In genomic region chr7:19604606-19605214, GRCm38 (mm10) we compare ENCODE assay signal across 7 mouse cellular contexts. TPM values are rescaled to one million over a fixed set of nuclear protein-coding genes. Genes with fewer than 3 reads are reported as not detected.
DNase-seq lines count a peak whose midpoint lies in the region; ATAC-seq and TF ChIP-seq lines count a peak whose summit lies in the region.
"Not testable (repeated sequence)": the region's sequence is repeated elsewhere in the genome, so short reads cannot be mapped to it uniquely, and the experiment has no call there.

No protein-coding gene starts in this region.

- peaks cover 0 to 12% of the 10 kb centered on the region in 2 experiments for H3K36me3 ChIP-seq in MEL (ENCODE audit: control insufficient read depth in 1 of 2, insufficient read depth in 2 of 2, low read length in 2 of 2)
- H3K36me3 ChIP-seq in erythroblast, embryonic 14.5 days (ENCODE audit: control insufficient read depth), result peaks cover 32% of the 10 kb centered on the region
- H3K36me3 ChIP-seq in heart, embryonic 12.5 days, result peaks cover 31% of the 10 kb centered on the region
- peaks cover 15% of the 10 kb centered on the region for H3K36me3 ChIP-seq in hindbrain, postnatal 0 days (ENCODE audit: insufficient read depth, low read length)
- not testable (repeated sequence) for H3K36me3 ChIP-seq in limb, embryonic 11.5 days (ENCODE audit: control insufficient read depth, insufficient read depth, low read length); myocyte (ENCODE audit: control insufficient read depth, insufficient read depth)
- peaks cover 25% of the 10 kb centered on the region for H3K36me3 ChIP-seq in lung, embryonic 15.5 days

- peaks cover 23% of the 10 kb centered on the region for H3K79me2 ChIP-seq in MEL (ENCODE audit: control insufficient read depth, insufficient read depth, low read length, poor library complexity)
- peaks cover 32% of the 10 kb centered on the region for H3K79me2 ChIP-seq in myocyte (ENCODE audit: control insufficient read depth, insufficient read depth)

- not testable (repeated sequence) for DNase-seq in MEL (ENCODE audit: low read depth, low spot score); hindbrain, postnatal 0 days (ENCODE audit: low spot score); limb, embryonic 11.5 days (ENCODE audit: low spot score)

- not testable (repeated sequence) for TF ChIP-seq CTCF in MEL (IDR thresholded peaks at IDR 0.05 in 2 of 3, conservative IDR thresholded peaks at IDR 0.05 in 1 of 3; ENCODE audit: control insufficient read depth in 1 of 3, insufficient read depth in 1 of 3, low read depth in 2 of 3, low read length in 3 of 3, poor library complexity in 1 of 3, severe bottlenecking in 1 of 3); hindbrain, postnatal 0 days (IDR thresholded peaks at IDR 0.05; ENCODE audit: low read depth)

- H3K4me2 ChIP-seq in heart, embryonic 12.5 days, result peak overlapping the region; percentile 89
- peak overlapping the region; percentile 94 for H3K4me2 ChIP-seq in hindbrain, postnatal 0 days (ENCODE audit: low read depth, low read length)
- H3K4me2 ChIP-seq in limb, embryonic 11.5 days (ENCODE audit: low read depth, severe bottlenecking), result peak overlapping the region; percentile 84
- H3K4me2 ChIP-seq in lung, embryonic 15.5 days, result peak overlapping the region; percentile 83
- H3K4me2 ChIP-seq in myocyte (ENCODE audit: low read depth), result peak overlapping the region; percentile 48

- not testable (repeated sequence) for H3K27me3 ChIP-seq in MEL (ENCODE audit: control insufficient read depth in 1 of 2, insufficient read depth in 2 of 2, low read length in 2 of 2); erythroblast, embryonic 14.5 days (ENCODE audit: control insufficient read depth); heart, embryonic 12.5 days (replicated peaks); hindbrain, postnatal 0 days (ENCODE audit: insufficient read depth, low read length); limb, embryonic 11.5 days (ENCODE audit: control insufficient read depth, insufficient read depth, low read length); lung, embryonic 15.5 days; myocyte (ENCODE audit: control insufficient read depth, insufficient read depth, insufficient read length)

- not testable (repeated sequence) for TF ChIP-seq EP300 in MEL (IDR thresholded peaks at IDR 0.05; ENCODE audit: low read depth in 1 of 2, low read length in 2 of 2)

- peak overlapping the region; percentile 72 for H3ac ChIP-seq in myocyte (ENCODE audit: control insufficient read depth, insufficient read length)

- H3K9me3 ChIP-seq in MEL (replicated peaks; ENCODE audit: insufficient read depth, low read length); erythroblast, embryonic 14.5 days (ENCODE audit: control insufficient read depth, low read length); heart, embryonic 12.5 days (replicated peaks); hindbrain, postnatal 0 days (ENCODE audit: low read length); limb, embryonic 11.5 days (ENCODE audit: control insufficient read depth, low read length); lung, embryonic 15.5 days: not testable (repeated sequence)

- H3K4me1 ChIP-seq in MEL (ENCODE audit: control insufficient read depth in 1 of 2, insufficient read depth in 2 of 2, low read length in 2 of 2), result peaks cover 2 to 11% of the 10 kb centered on the region in 2 experiments; a peak in 1 of 4 replicates
- H3K4me1 ChIP-seq in erythroblast, embryonic 14.5 days (ENCODE audit: control insufficient read depth), result peaks cover 46% of the 10 kb centered on the region
- peaks cover 33% of the 10 kb centered on the region for H3K4me1 ChIP-seq in heart, embryonic 12.5 days (replicated peaks)
- peaks cover 16% of the 10 kb centered on the region for H3K4me1 ChIP-seq in hindbrain, postnatal 0 days (ENCODE audit: insufficient read depth, low read length)
- H3K4me1 ChIP-seq in limb, embryonic 11.5 days (ENCODE audit: control insufficient read depth, insufficient read depth, low read length), result peaks cover 11% of the 10 kb centered on the region
- H3K4me1 ChIP-seq in lung, embryonic 15.5 days, result peaks cover 19% of the 10 kb centered on the region

- ATAC-seq in heart, embryonic 12.5 days (ENCODE audit: insufficient number of reproducible peaks, low FRiP score); lung, embryonic 15.5 days (ENCODE audit: borderline replicate concordance, extremely low read depth, low FRiP score, low TSS enrichment): not testable (repeated sequence)
- ATAC-seq in hindbrain, postnatal 0 days, result peak; percentile 8; the same call in 1 of the 2 replicates
- ATAC-seq in limb, embryonic 11.5 days (ENCODE audit: insufficient number of reproducible peaks, low FRiP score, low TSS enrichment, low read depth), result peak; percentile 18

- H3K9ac ChIP-seq in MEL (ENCODE audit: control insufficient read depth, low read depth, low read length, poor library complexity, severe bottlenecking), result peak overlapping the region; percentile 56
- H3K9ac ChIP-seq in heart, embryonic 12.5 days; limb, embryonic 11.5 days (ENCODE audit: low read length); lung, embryonic 15.5 days: not testable (repeated sequence)
- peak overlapping the region; percentile 99 for H3K9ac ChIP-seq in hindbrain, postnatal 0 days (replicated peaks; ENCODE audit: low read length)

- peak overlapping the region; percentile 33 to 44; a peak in 2 of 4 replicates for H3K4me3 ChIP-seq in MEL (ENCODE audit: control insufficient read depth in 1 of 2, insufficient read depth in 1 of 2, low read depth in 2 of 2, low read length in 2 of 2)
- H3K4me3 ChIP-seq in erythroblast, embryonic 14.5 days (replicated peaks), result peak overlapping the region; percentile 70
- H3K4me3 ChIP-seq in heart, embryonic 12.5 days, result peak overlapping the region; percentile 94
- H3K4me3 ChIP-seq in hindbrain, postnatal 0 days (ENCODE audit: low read length), result peak overlapping the region; percentile 80
- H3K4me3 ChIP-seq in limb, embryonic 11.5 days (ENCODE audit: low read depth, low read length), result peak overlapping the region; percentile 94
- H3K4me3 ChIP-seq in lung, embryonic 15.5 days, result peak overlapping the region; percentile 97
- H3K4me3 ChIP-seq in myocyte, result peak overlapping the region; percentile 69

- H3K27ac ChIP-seq in MEL (ENCODE audit: control insufficient read depth, low read depth, low read length), result peak overlapping the region; percentile 71
- not testable (repeated sequence) for H3K27ac ChIP-seq in heart, embryonic 12.5 days (ENCODE audit: poor library complexity, severe bottlenecking); limb, embryonic 11.5 days (replicated peaks; ENCODE audit: low read depth, low read length)
- peak overlapping the region; percentile 82; the same call in 1 of the 2 replicates for H3K27ac ChIP-seq in hindbrain, postnatal 0 days
- 0 out of 2 replicates have a peak overlapping the region, but pooled peaks have one; percentile 50 for H3K27ac ChIP-seq in lung, embryonic 15.5 days

- WGBS in heart, embryonic 12.5 days, result 58% methylated on average over 10 of the region's 10 CpGs
- 59% methylated on average over 10 of the region's 10 CpGs for WGBS in hindbrain, postnatal 0 days
- WGBS in limb, embryonic 11.5 days, result 59% methylated on average over 10 of the region's 10 CpGs
- 57% methylated on average over 10 of the region's 10 CpGs for WGBS in lung, embryonic 15.5 days

- not testable (repeated sequence) for TF ChIP-seq RAD21 in MEL (IDR thresholded peaks at IDR 0.05; ENCODE audit: low read depth, low read length)

- peak in 1 of 2 experiments; percentile 28; a peak in 1 of 4 replicates for TF ChIP-seq POLR2A in MEL (IDR thresholded peaks at IDR 0.05; ENCODE audit: control insufficient read depth in 1 of 2, insufficient read depth in 1 of 2, low read depth in 1 of 2, low read length in 2 of 2, poor library complexity in 1 of 2)
- TF ChIP-seq POLR2A in myocyte (IDR thresholded peaks at IDR 0.05; ENCODE audit: insufficient read length, low read depth), result not testable (repeated sequence)

RNA-seq across cellular contexts. Expression of gene Clasrp, which starts 0.4 kb away (rescaled TPM):
- 29.9 and 31.1 TPM in 2 replicates for total RNA-seq in MEL (2012; rRNA removed)
- 10 to 100 TPM in 1 of 2 experiments, not detected in 1; 62.2 TPM for polyA plus RNA-seq in MEL (2012; ENCODE audit: insufficient read depth in 1 of 2, insufficient read length in 2 of 2, low read depth in 1 of 2, low replicate concordance in 2 of 2, missing spikeins in 1 of 2)
- polyA plus RNA-seq in erythroblast, embryonic 14.5 days (2012), result 10.2 and 11.9 TPM in 2 replicates
- polyA plus RNA-seq in heart, embryonic 12.5 days (2016; fragmentation: Nextera tagmentation; extraction: Ambion mirVana), result 37.1 and 40.6 TPM in 2 replicates
- total RNA-seq in hindbrain, postnatal 0 days (2014; rRNA removed), result 67.0 and 90.9 TPM in 2 replicates
- 70.3 and 77.5 TPM in 2 replicates for polyA plus RNA-seq in hindbrain, postnatal 0 days (2015; fragmentation: Nextera tagmentation; extraction: Ambion mirVana)
- polyA plus RNA-seq in limb, embryonic 11.5 days (2014; fragmentation: Nextera tagmentation; extraction: Ambion mirVana), result 55.9 and 61.5 TPM in 2 replicates
- polyA plus RNA-seq in lung, embryonic 15.5 days (2015; fragmentation: Nextera tagmentation; extraction: Ambion mirVana), result 46.4 and 51.4 TPM in 2 replicates
- 14.8 TPM for polyA plus RNA-seq in myocyte (2012; fragmentation: generic; extraction: Trizol)

RNA-seq across cellular contexts. Expression of gene Relb, which starts 24.5 kb away (rescaled TPM):
- 4.6 and 6.2 TPM in 2 replicates for total RNA-seq in MEL (2012; rRNA removed)
- polyA plus RNA-seq in MEL (2012; ENCODE audit: insufficient read depth in 1 of 2, insufficient read length in 2 of 2, low read depth in 1 of 2, low replicate concordance in 2 of 2, missing spikeins in 1 of 2), result 1 to 10 TPM in 1 of 2 experiments, not detected in 1; 7.7 TPM
- polyA plus RNA-seq in erythroblast, embryonic 14.5 days (2012), result 0.32 and 0.48 TPM in 2 replicates
- polyA plus RNA-seq in heart, embryonic 12.5 days (2016; fragmentation: Nextera tagmentation; extraction: Ambion mirVana), result 4.6 and 4.7 TPM in 2 replicates
- 9.2 and 10.2 TPM in 2 replicates for total RNA-seq in hindbrain, postnatal 0 days (2014; rRNA removed)
- polyA plus RNA-seq in hindbrain, postnatal 0 days (2015; fragmentation: Nextera tagmentation; extraction: Ambion mirVana), result 6.5 and 6.9 TPM in 2 replicates
- 4.7 and 5.3 TPM in 2 replicates for polyA plus RNA-seq in limb, embryonic 11.5 days (2014; fragmentation: Nextera tagmentation; extraction: Ambion mirVana)
- polyA plus RNA-seq in lung, embryonic 15.5 days (2015; fragmentation: Nextera tagmentation; extraction: Ambion mirVana), result 6.8 and 8.8 TPM in 2 replicates
- 25.7 TPM for polyA plus RNA-seq in myocyte (2012; fragmentation: generic; extraction: Trizol)

RNA-seq across cellular contexts. Expression of gene Gemin7, which starts 27.3 kb away (rescaled TPM):
- 49.6 and 58.0 TPM in 2 replicates for total RNA-seq in MEL (2012; rRNA removed)
- polyA plus RNA-seq in MEL (2012; ENCODE audit: insufficient read depth in 1 of 2, insufficient read length in 2 of 2, low read depth in 1 of 2, low replicate concordance in 2 of 2, missing spikeins in 1 of 2), result 10 to 100 TPM in 1 of 2 experiments, not detected in 1; 78.7 TPM
- polyA plus RNA-seq in erythroblast, embryonic 14.5 days (2012), result 12.9 and 13.5 TPM in 2 replicates
- 118 and 121 TPM in 2 replicates for polyA plus RNA-seq in heart, embryonic 12.5 days (2016; fragmentation: Nextera tagmentation; extraction: Ambion mirVana)
- total RNA-seq in hindbrain, postnatal 0 days (2014; rRNA removed), result 60.0 and 61.7 TPM in 2 replicates
- polyA plus RNA-seq in hindbrain, postnatal 0 days (2015; fragmentation: Nextera tagmentation; extraction: Ambion mirVana), result 153 and 162 TPM in 2 replicates
- 183 and 185 TPM in 2 replicates for polyA plus RNA-seq in limb, embryonic 11.5 days (2014; fragmentation: Nextera tagmentation; extraction: Ambion mirVana)
- polyA plus RNA-seq in lung, embryonic 15.5 days (2015; fragmentation: Nextera tagmentation; extraction: Ambion mirVana), result 164 and 183 TPM in 2 replicates
- polyA plus RNA-seq in myocyte (2012; fragmentation: generic; extraction: Trizol), result 89.8 TPM

RNA-seq across cellular contexts. Expression of gene Zfp296, which starts 27.6 kb away (rescaled TPM):
- 2.9 and 3.3 TPM in 2 replicates for total RNA-seq in MEL (2012; rRNA removed)
- 1 to 10 TPM in 1 of 2 experiments, not detected in 1; 7.8 TPM for polyA plus RNA-seq in MEL (2012; ENCODE audit: insufficient read depth in 1 of 2, insufficient read length in 2 of 2, low read depth in 1 of 2, low replicate concordance in 2 of 2, missing spikeins in 1 of 2)
- polyA plus RNA-seq in erythroblast, embryonic 14.5 days (2012), result 0.14 and 0.16 TPM in 2 replicates
- polyA plus RNA-seq in heart, embryonic 12.5 days (2016; fragmentation: Nextera tagmentation; extraction: Ambion mirVana), result 0.32 and 0.36 TPM in 2 replicates
- 0.25 TPM in 1 of 2 replicates, not detected in the other for total RNA-seq in hindbrain, postnatal 0 days (2014; rRNA removed)
- not detected in 2 replicates for polyA plus RNA-seq in hindbrain, postnatal 0 days (2015; fragmentation: Nextera tagmentation; extraction: Ambion mirVana)
- polyA plus RNA-seq in limb, embryonic 11.5 days (2014; fragmentation: Nextera tagmentation; extraction: Ambion mirVana), result 0.21 and 0.52 TPM in 2 replicates
- 0.50 and 0.54 TPM in 2 replicates for polyA plus RNA-seq in lung, embryonic 15.5 days (2015; fragmentation: Nextera tagmentation; extraction: Ambion mirVana)
- 1.5 TPM for polyA plus RNA-seq in myocyte (2012; fragmentation: generic; extraction: Trizol)

RNA-seq across cellular contexts. Expression of gene Ppp1r37, which starts 41.8 kb away (rescaled TPM):
- 10.0 and 13.6 TPM in 2 replicates for total RNA-seq in MEL (2012; rRNA removed)
- polyA plus RNA-seq in MEL (2012; ENCODE audit: insufficient read depth in 1 of 2, insufficient read length in 2 of 2, low read depth in 1 of 2, low replicate concordance in 2 of 2, missing spikeins in 1 of 2) (10 to 100 TPM in 1 of 2 experiments, not detected in 1; 29.0 TPM), myocyte (2012; fragmentation: generic; extraction: Trizol) (48.4 TPM)
- 26.4 and 32.4 TPM in 2 replicates for polyA plus RNA-seq in erythroblast, embryonic 14.5 days (2012)
- 26.2 and 26.5 TPM in 2 replicates for polyA plus RNA-seq in heart, embryonic 12.5 days (2016; fragmentation: Nextera tagmentation; extraction: Ambion mirVana)
- 125 and 128 TPM in 2 replicates for total RNA-seq in hindbrain, postnatal 0 days (2014; rRNA removed)
- polyA plus RNA-seq in hindbrain, postnatal 0 days (2015; fragmentation: Nextera tagmentation; extraction: Ambion mirVana), result 27.0 and 27.7 TPM in 2 replicates
- 3.9 and 5.5 TPM in 2 replicates for polyA plus RNA-seq in limb, embryonic 11.5 days (2014; fragmentation: Nextera tagmentation; extraction: Ambion mirVana)
- polyA plus RNA-seq in lung, embryonic 15.5 days (2015; fragmentation: Nextera tagmentation; extraction: Ambion mirVana), result 23.8 and 24.8 TPM in 2 replicates

Comparison
In these comparisons a context has a peak if more than half of its experiments do, and no peak if none do; other contexts are left out.
1. H3K4me3 ChIP-seq: peak in every context shown above with its lines; median percentile 97 in lung, embryonic 15.5 days; 94 in heart, embryonic 12.5 days; 94 in limb, embryonic 11.5 days; 80 in hindbrain, postnatal 0 days; 70 in erythroblast, embryonic 14.5 days; 69 in myocyte; 38 in MEL.